In the genomic region with DNA sequence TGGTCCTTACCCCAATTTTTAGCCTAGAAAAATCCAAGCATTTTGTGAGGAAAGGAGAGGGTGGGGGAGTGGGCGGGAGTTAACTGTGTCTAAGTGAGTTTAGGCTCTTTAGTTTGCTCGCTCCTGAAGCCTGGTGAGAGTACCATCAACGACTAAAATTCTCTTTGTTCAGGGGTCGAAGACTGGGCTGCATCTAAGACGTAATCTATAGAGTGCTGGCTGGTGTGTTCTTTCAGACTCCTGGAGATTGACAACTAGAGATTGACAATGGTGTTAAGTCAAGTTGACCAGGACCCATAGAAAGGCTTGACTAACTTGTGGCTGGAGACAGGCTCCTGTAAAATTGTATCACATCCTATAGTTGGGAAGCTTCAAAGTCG, we compare ENCODE assay signal across 8 mouse cellular contexts. TPM values are rescaled to one million over a fixed set of nuclear protein-coding genes. Genes with fewer than 3 reads are reported as not detected.
DNase-seq lines count a peak whose midpoint lies in the region; ATAC-seq and TF ChIP-seq lines count a peak whose summit lies in the region.

No protein-coding gene starts in this region.

- no peak for TF ChIP-seq EP300 in MEL (IDR thresholded peaks at IDR 0.05; ENCODE audit: low read depth in 1 of 2, low read length in 2 of 2)
- no peak for TF ChIP-seq EP300 in heart, postnatal 0 days (IDR thresholded peaks at IDR 0.05; ENCODE audit: low read depth)

- no peaks in the 10 kb centered on the region for H3K9me3 ChIP-seq in heart, embryonic 12.5 days (replicated peaks)
- no peaks in the 10 kb centered on the region for H3K9me3 ChIP-seq in MEL (replicated peaks; ENCODE audit: insufficient read depth, low read length)
- no peaks in the 10 kb centered on the region for H3K9me3 ChIP-seq in heart, postnatal 0 days (replicated peaks; ENCODE audit: control insufficient read depth, low read length)

- no peak overlapping the region for H3K9ac ChIP-seq in heart, embryonic 12.5 days
- H3K9ac ChIP-seq in MEL (ENCODE audit: control insufficient read depth, low read depth, low read length, poor library complexity, severe bottlenecking) = peak overlapping the region; percentile 51
- H3K9ac ChIP-seq in heart, postnatal 0 days (replicated peaks; ENCODE audit: low read depth, low read length) = peak overlapping the region; percentile 82

- intact Hi-C loops in heart, postnatal 10 days (cut with DNase I) = loop anchor here (5.0 kb wide), 1 partner anchor 160 kb away; a partner anchor contains a TSS

- WGBS in heart, embryonic 12.5 days = 45% methylated on average over 6 of the region's 6 CpGs
- WGBS in heart, postnatal 0 days = 44% methylated on average over 6 of the region's 6 CpGs
- 70% methylated on average over 6 of the region's 6 CpGs for WGBS in macrophage (ENCODE audit: missing documents)

- TF ChIP-seq RAD21 in MEL (IDR thresholded peaks at IDR 0.05; ENCODE audit: low read depth, low read length) = no peak

- ATAC-seq in heart, embryonic 12.5 days (ENCODE audit: insufficient number of reproducible peaks, low FRiP score) = no peak; the same call in 1 of the 2 replicates
- peak; percentile 12; the same call in 1 of the 2 replicates for ATAC-seq in heart, postnatal 0 days (ENCODE audit: insufficient read depth, low read depth)

- H3K27ac ChIP-seq in heart, embryonic 12.5 days (ENCODE audit: poor library complexity, severe bottlenecking) = no peak overlapping the region
- H3K27ac ChIP-seq in MEL (ENCODE audit: control insufficient read depth, low read depth, low read length) (no peak overlapping the region), macrophage (peak overlapping the region; percentile 49)
- no peak overlapping the region for H3K27ac ChIP-seq in heart, postnatal 0 days (ENCODE audit: low read depth)

- no peak for DNase-seq in heart, postnatal 10 days
- no peak for DNase-seq in MEL (ENCODE audit: low read depth, low spot score)
- DNase-seq in heart, postnatal 0 days (ENCODE audit: low spot score) = no peak
- no peak for DNase-seq in cerebellum, adult 8-10 months
- DNase-seq in cerebellum, adult 18-20 months = no peak
- no peak for DNase-seq in thymus, adult 18-20 months

- no peaks in the 10 kb centered on the region for H3K27me3 ChIP-seq in heart, embryonic 12.5 days (replicated peaks)
- H3K27me3 ChIP-seq in MEL (ENCODE audit: control insufficient read depth in 1 of 2, insufficient read depth in 2 of 2, low read length in 2 of 2) = peaks cover 0 to 3% of the 10 kb centered on the region in 2 experiments; a peak in 3 of 4 replicates
- no peaks in the 10 kb centered on the region for H3K27me3 ChIP-seq in heart, postnatal 0 days (ENCODE audit: control insufficient read depth, insufficient read depth, low read length)

- no peak for TF ChIP-seq CTCF in MEL (IDR thresholded peaks at IDR 0.05 in 2 of 3, conservative IDR thresholded peaks at IDR 0.05 in 1 of 3; ENCODE audit: control insufficient read depth in 1 of 3, insufficient read depth in 1 of 3, low read depth in 2 of 3, low read length in 3 of 3, poor library complexity in 1 of 3, severe bottlenecking in 1 of 3)
- TF ChIP-seq CTCF in heart, postnatal 0 days (IDR thresholded peaks at IDR 0.05; ENCODE audit: low read depth) = no peak

- H3K4me1 ChIP-seq in heart, embryonic 12.5 days (replicated peaks) = peaks cover 3% of the 10 kb centered on the region
- peaks cover 0 to 7% of the 10 kb centered on the region in 2 experiments; a peak in 2 of 4 replicates for H3K4me1 ChIP-seq in MEL (ENCODE audit: control insufficient read depth in 1 of 2, insufficient read depth in 2 of 2, low read length in 2 of 2)
- peaks cover 5% of the 10 kb centered on the region; the same call in 1 of the 2 replicates for H3K4me1 ChIP-seq in heart, postnatal 0 days (ENCODE audit: control insufficient read depth, insufficient read depth)

- no peak for TF ChIP-seq POLR2A in MEL (IDR thresholded peaks at IDR 0.05; ENCODE audit: control insufficient read depth in 1 of 2, insufficient read depth in 1 of 2, low read depth in 1 of 2, low read length in 2 of 2, poor library complexity in 1 of 2)

- H3K4me3 ChIP-seq in heart, embryonic 12.5 days = peak overlapping the region; percentile 100
- H3K4me3 ChIP-seq in MEL (ENCODE audit: control insufficient read depth in 1 of 2, insufficient read depth in 1 of 2, low read depth in 2 of 2, low read length in 2 of 2) = peak overlapping the region; percentile 57 to 93
- H3K4me3 ChIP-seq in heart, postnatal 0 days (ENCODE audit: low read depth, low read length) = peak overlapping the region; percentile 82
- H3K4me3 ChIP-seq in macrophage (ENCODE audit: inconsistent target) = peak overlapping the region; percentile 99

- H3K4me2 ChIP-seq in heart, embryonic 12.5 days = peak overlapping the region; percentile 71
- H3K4me2 ChIP-seq in heart, postnatal 0 days (ENCODE audit: low read depth, low read length) = peak overlapping the region; percentile 93

- H3K79me2 ChIP-seq in MEL (ENCODE audit: control insufficient read depth, insufficient read depth, low read length, poor library complexity) (peaks cover 10% of the 10 kb centered on the region), macrophage (ENCODE audit: inconsistent target) (peaks cover 47% of the 10 kb centered on the region)

- peaks cover 23% of the 10 kb centered on the region for H3K36me3 ChIP-seq in heart, embryonic 12.5 days
- H3K36me3 ChIP-seq in MEL (ENCODE audit: control insufficient read depth in 1 of 2, insufficient read depth in 2 of 2, low read length in 2 of 2) = peaks cover 3% of the 10 kb centered on the region in 2 experiments; a peak in 3 of 4 replicates
- peaks cover 18% of the 10 kb centered on the region for H3K36me3 ChIP-seq in heart, postnatal 0 days (replicated peaks; ENCODE audit: control insufficient read depth, insufficient read depth, low read length)
- H3K36me3 ChIP-seq in macrophage (ENCODE audit: inconsistent target) = peaks cover 29% of the 10 kb centered on the region

TF ChIP-seq in MEL, 35 proteins besides CTCF, POLR2A, EP300 and RAD21:
- TF ChIP-seq MAZ (IDR thresholded peaks at IDR 0.05; ENCODE audit: low read depth, low read length) (no peak), ZNF384 (IDR thresholded peaks at IDR 0.05; ENCODE audit: low read depth, low read length) (no peak), NELFE (IDR thresholded peaks at IDR 0.05; ENCODE audit: low read depth, low read length) (no peak), E2F4 (IDR thresholded peaks at IDR 0.05; ENCODE audit: borderline replicate concordance, low read depth, low read length) (no peak), JUND (IDR thresholded peaks at IDR 0.05; ENCODE audit: low read depth, low read length) (no peak), POLR2AphosphoS2 (IDR thresholded peaks at IDR 0.05; ENCODE audit: low read length) (no peak), MAX (IDR thresholded peaks at IDR 0.05; ENCODE audit: low read length) (no peak), GATA1 (IDR thresholded peaks at IDR 0.05; ENCODE audit: low read depth, low read length) (no peak), MAFK (IDR thresholded peaks at IDR 0.05; ENCODE audit: borderline replicate concordance, low read depth, low read length) (no peak), GABPA (IDR thresholded peaks at IDR 0.05; ENCODE audit: low read depth, low read length) (no peak), ZC3H11A (IDR thresholded peaks at IDR 0.05; ENCODE audit: low read depth, low read length) (no peak), HCFC1 (IDR thresholded peaks at IDR 0.05; ENCODE audit: low read depth, low read length) (no peak), TAL1 (IDR thresholded peaks at IDR 0.05; ENCODE audit: low read length) (no peak), ELF1 (IDR thresholded peaks at IDR 0.05; ENCODE audit: low read depth, low read length) (no peak), MXI1 (IDR thresholded peaks at IDR 0.05; ENCODE audit: low read depth, low read length) (no peak), BHLHE40 (IDR thresholded peaks at IDR 0.05; ENCODE audit: borderline replicate concordance, low read depth, low read length) (no peak), ZMIZ1 (IDR thresholded peaks at IDR 0.05; ENCODE audit: low read depth, low read length) (no peak)

RNA-seq across cellular contexts. Expression of a gene that starts 0.4 kb away (rescaled TPM):
- 49.9 and 53.3 TPM in 2 replicates for polyA plus RNA-seq in heart, embryonic 12.5 days (2016; fragmentation: Nextera tagmentation; extraction: Ambion mirVana)
- 10 to 100 TPM; 29.7 to 32.5 TPM for total RNA-seq in heart, postnatal 10 days (2021)
- 52.8 and 58.4 TPM in 2 replicates for total RNA-seq in MEL (2012; rRNA removed)
- polyA plus RNA-seq in MEL (2012; ENCODE audit: insufficient read depth in 1 of 2, insufficient read length in 2 of 2, low read depth in 1 of 2, low replicate concordance in 2 of 2, missing spikeins in 1 of 2) = 10 to 100 TPM in 1 of 2 experiments, not detected in 1; 60.5 TPM
- 14.1 and 14.2 TPM in 2 replicates for total RNA-seq in heart, postnatal 0 days (2014; rRNA removed; ENCODE audit: low replicate concordance)
- polyA plus RNA-seq in heart, postnatal 0 days (2015; fragmentation: Nextera tagmentation; extraction: Ambion mirVana) = 38.4 and 43.6 TPM in 2 replicates
- total RNA-seq in macrophage (2018; cell fraction: chromatin; rRNA removed) = 10 to 100 TPM; 21.3 to 79.6 (median 53.0) TPM
- total RNA-seq in macrophage (2018; cell fraction: cytosol; rRNA removed) = 10 to 100 TPM; 26.8 to 56.2 (median 40.5) TPM
- total RNA-seq in macrophage (2018; cell fraction: nucleus; rRNA removed) = 10 to 100 TPM; 18.5 to 81.5 (median 37.2) TPM
- polyA plus RNA-seq in macrophage (2018) = 51.1 to 100 TPM (median 60.8 TPM) in 3 replicates

RNA-seq across cellular contexts. Expression of a gene that starts 15.9 kb away (rescaled TPM):
- 0.27 and 0.55 TPM in 2 replicates for polyA plus RNA-seq in heart, embryonic 12.5 days (2016; fragmentation: Nextera tagmentation; extraction: Ambion mirVana)
- not detected for total RNA-seq in heart, postnatal 10 days (2021)
- not detected in 2 replicates for total RNA-seq in MEL (2012; rRNA removed)
- polyA plus RNA-seq in MEL (2012; ENCODE audit: insufficient read depth in 1 of 2, insufficient read length in 2 of 2, low read depth in 1 of 2, low replicate concordance in 2 of 2, missing spikeins in 1 of 2) (not detected), macrophage (2018) (not detected in 3 replicates)
- not detected in 2 replicates for total RNA-seq in heart, postnatal 0 days (2014; rRNA removed; ENCODE audit: low replicate concordance)
- 0.21 and 0.29 TPM in 2 replicates for polyA plus RNA-seq in heart, postnatal 0 days (2015; fragmentation: Nextera tagmentation; extraction: Ambion mirVana)
- not detected for total RNA-seq in macrophage (2018; cell fraction: chromatin; rRNA removed)
- not detected for total RNA-seq in macrophage (2018; cell fraction: cytosol; rRNA removed)
- not detected for total RNA-seq in macrophage (2018; cell fraction: nucleus; rRNA removed)
